Mouse (Mus musculus): ENCODE results near the gene Pde3a. TPM values are rescaled to one million over a fixed set of nuclear protein-coding genes. Genes with fewer than 3 reads are reported as not detected.

Gene Pde3a
- 0.55 TPM for polyA plus RNA-seq (2014; fragmentation: Illumina TruSeq; extraction: RNeasy Lipid Tissue Mini Kit (QIAGEN cat#74804); ENCODE audit: low read depth, low replicate concordance)

DNA sequence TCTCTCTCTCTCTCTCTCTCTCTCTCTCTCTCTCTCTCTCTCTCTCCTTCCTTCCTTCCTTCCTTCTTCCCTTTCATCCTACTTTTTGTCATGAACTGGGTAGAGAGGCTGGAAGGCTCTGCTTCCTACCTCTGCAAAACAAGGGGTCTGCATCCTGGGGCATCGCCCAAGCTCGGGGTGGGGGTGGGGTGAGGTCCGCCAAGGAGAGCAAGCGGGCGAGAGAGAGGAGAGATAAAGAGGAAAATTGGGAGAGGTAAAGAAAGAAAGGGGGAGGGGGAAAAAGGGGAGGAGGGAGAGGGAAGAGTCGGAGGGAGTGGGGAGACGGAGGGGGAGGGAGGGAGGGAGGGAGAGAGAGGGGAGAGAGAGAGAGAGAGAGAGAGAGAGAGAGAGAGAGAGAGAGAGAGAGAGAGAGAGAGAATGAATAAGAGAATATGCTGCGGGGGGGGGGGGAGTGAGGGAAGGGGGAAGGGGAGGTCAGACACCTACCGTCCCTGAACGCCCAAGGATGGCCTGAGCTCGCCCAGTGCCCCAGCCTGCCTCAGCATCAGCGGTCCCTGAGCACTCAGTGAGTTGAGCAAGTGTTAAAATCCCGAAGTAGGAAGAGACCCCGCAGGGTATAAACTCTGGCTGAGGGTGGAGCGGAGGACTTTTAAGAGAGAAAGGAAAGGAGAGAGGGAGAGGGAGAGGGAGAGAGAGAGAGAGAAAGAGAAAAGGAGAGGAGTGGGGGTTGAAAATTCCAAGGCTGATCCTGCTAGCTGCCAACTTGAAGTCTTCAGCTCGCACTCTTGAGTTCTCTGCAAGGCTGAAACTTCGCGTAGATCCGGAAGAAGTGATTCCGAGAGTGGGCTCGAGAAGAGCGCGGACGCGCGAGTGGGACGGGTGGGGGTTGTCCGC is at the start of gene Pde3a:
TSS of gene Pde3a (plus strand) at position 579 of the 894 bp plus-strand sequence.

DNA sequence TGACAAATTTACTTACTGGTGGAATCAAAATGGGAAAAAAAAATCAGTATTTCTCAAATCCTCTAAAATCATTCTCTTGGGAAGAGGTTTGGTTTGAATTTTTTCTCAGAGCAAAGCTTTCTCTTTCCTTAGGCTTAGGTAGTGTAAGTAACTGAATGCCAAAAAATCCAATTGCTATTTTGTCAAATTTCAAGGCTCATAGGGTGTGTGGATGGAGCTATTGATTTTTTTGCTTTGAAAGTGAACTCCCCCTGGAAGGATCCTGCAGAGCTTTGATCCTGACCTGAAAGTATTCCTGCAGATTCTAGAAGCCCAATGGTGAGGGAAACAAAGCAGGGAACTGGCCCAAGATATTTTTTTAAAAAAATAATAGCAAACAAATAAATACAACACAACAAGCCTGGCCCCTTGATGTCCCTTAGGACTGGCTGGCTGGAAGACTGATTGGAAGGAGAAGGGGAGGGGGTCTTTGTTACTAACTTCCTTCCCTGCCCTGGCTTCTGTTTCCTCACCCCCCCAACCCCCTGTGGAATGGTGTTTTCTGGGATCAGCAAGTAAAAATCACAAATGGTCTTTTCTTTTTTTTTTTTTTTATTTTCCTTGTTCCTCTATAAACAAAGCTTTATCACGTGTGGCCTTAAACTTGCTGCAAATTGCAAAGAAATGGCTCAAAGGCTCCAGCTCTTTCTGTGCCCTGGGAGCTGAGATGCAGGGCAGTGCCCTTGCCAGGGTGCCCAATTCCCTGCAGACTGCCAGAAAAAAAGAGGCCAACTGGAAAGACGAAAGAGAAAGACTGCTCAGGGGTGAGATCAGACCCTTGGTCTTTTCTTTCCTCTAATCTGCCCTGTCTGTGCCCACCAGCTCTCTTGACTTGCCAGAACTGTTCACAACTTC is 274.9 kb downstream of the Pde3a start, which contains the start of gene Slco1c1:
TSS of gene Slco1c1 (plus strand) at position 622 of the 894 bp plus-strand sequence.

All from testis, adult 10 weeks (tissue).